Mouse (Mus musculus) ES-Bruce4 (cell line): ENCODE measurements around the gene Hgd. TPM values are rescaled to one million over a fixed set of nuclear protein-coding genes. Genes with fewer than 3 reads are reported as not detected.

Experiments used
- H3K27ac ChIP-seq: 2 replicates; pipeline ENCODE4 v1.5.1; 2012; ENCODE audit warnings: low read length, inconsistent platforms; ENCODE audit not compliant: insufficient read depth
- H3K27me3 ChIP-seq: 2 replicates; pipeline ENCODE4 v1.6.1; 2012; ENCODE audit warnings: mild to moderate bottlenecking, low read length, inconsistent platforms; ENCODE audit not compliant: control insufficient read depth, poor library complexity, insufficient read depth, severe bottlenecking
- H3K36me3 ChIP-seq: 2 replicates; pipeline ENCODE4 v1.6.1; 2012; ENCODE audit warnings: inconsistent platforms, mild to moderate bottlenecking, low read length, moderate library complexity; ENCODE audit not compliant: control insufficient read depth, poor library complexity, insufficient read depth, severe bottlenecking
- H3K4me1 ChIP-seq: one replicate; pipeline ENCODE4 v1.8.1; 2011; ENCODE audit warnings: low read length; ENCODE audit not compliant: control insufficient read depth, insufficient read depth
- H3K4me3 ChIP-seq: 2 replicates; pipeline ENCODE4 v1.5.1; 2011; ENCODE audit warnings: low read depth, mild to moderate bottlenecking, low read length
- H3K9ac ChIP-seq: 2 replicates; pipeline ENCODE4 v1.6.1; 2012; ENCODE audit warnings: low read depth, mild to moderate bottlenecking, inconsistent platforms; ENCODE audit not compliant: poor library complexity, severe bottlenecking
- H3K9me3 ChIP-seq: replicated peaks from 2 replicates; pipeline ENCODE4 v1.6.1; 2012; ENCODE audit warnings: mild to moderate bottlenecking, low read length, inconsistent platforms; ENCODE audit not compliant: control insufficient read depth, poor library complexity, insufficient read depth, severe bottlenecking
- CTCF ChIP-seq: IDR thresholded peaks from one replicate; pipeline ENCODE4 v1.8.1; 2011; ENCODE audit warnings: low read depth, low read length
- EP300 ChIP-seq: IDR thresholded peaks from 2 replicates; pipeline ENCODE4 v1.6.1; 2011; ENCODE audit warnings: low read depth, low read length; ENCODE audit not compliant: insufficient read depth
- POLR2A ChIP-seq: IDR thresholded peaks from one replicate; pipeline ENCODE4 v1.8.1; 2011; ENCODE audit warnings: low read length; ENCODE audit not compliant: insufficient read depth
- polyA plus RNA-seq: library from polyadenylated mRNA; stranded (reverse); fragments of >200 nt; gene quantifications from 2 replicates; pipeline ENCODE4 v1.2.4, GENCODE M21; 2011; ENCODE audit warnings: low read depth; ENCODE audit not compliant: missing spikeins, insufficient read depth, insufficient read length

Hgd gene
- polyA plus RNA-seq, 1 experiment, result not detected

DNA sequence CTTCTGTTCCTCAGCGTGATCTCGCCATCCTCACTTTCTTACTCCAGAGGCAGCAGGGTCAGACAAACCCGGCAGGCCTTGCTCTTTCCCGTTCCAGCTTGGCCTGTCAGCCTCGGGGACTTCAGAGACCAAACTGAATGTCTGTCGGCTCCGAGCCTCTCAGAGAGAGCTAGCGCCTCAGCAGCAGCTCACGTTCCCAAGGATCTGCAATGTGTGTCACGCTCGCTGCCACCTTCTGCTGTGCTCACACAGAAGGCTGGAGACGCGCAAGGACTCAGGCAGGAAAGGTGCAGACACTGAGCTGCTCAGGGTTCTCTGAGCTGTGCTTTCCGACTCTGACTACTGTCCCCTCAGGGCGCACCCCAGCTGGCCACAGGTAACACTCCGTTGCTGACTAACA lies 67.1 kb downstream of the Hgd start:
- no peaks in the 10 kb centered on the region for H3K27me3 ChIP-seq
- peaks cover 16% of the 10 kb centered on the region for H3K36me3 ChIP-seq
- H3K9ac ChIP-seq, result no peak overlapping the region
- peaks cover 1% of the 10 kb centered on the region for H3K4me1 ChIP-seq
- no peaks in the 10 kb centered on the region for H3K9me3 ChIP-seq
- no peak overlapping the region for H3K4me3 ChIP-seq
- H3K27ac ChIP-seq, result no peak overlapping the region
- no peak for TF ChIP-seq EP300
- TF ChIP-seq POLR2A, result no peak
- no peak for TF ChIP-seq CTCF

DNA sequence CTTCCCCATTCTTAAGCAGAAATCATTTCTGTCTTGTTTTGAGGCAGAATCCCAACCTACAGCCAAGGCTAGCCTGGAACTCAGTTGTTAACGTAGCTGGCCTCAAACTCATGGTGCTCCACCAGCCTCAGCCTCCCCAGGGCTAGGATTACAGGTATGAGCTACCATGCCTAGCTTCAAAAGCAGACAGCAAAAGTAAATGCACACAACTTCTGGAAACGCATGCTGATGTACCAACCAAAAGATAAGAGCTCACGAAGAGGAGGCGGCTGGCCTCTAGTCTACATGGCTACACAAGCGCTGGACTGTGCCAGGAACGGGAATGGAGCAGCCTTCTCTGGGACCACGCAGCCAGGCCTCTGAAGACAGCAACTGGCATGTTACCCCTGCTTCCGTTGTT lies 68.0 kb downstream of the Hgd start:
- TF ChIP-seq EP300 (no peak), POLR2A (no peak), CTCF (no peak)
- Histone ChIP-seq H3K36me3 (peaks cover 16% of the 10 kb centered on the region), H3K27ac (no peak overlapping the region), H3K9ac (no peak overlapping the region), H3K4me3 (no peak overlapping the region), H3K9me3 (no peaks in the 10 kb centered on the region), H3K4me1 (peaks cover 1% of the 10 kb centered on the region), H3K27me3 (no peaks in the 10 kb centered on the region)

DNA sequence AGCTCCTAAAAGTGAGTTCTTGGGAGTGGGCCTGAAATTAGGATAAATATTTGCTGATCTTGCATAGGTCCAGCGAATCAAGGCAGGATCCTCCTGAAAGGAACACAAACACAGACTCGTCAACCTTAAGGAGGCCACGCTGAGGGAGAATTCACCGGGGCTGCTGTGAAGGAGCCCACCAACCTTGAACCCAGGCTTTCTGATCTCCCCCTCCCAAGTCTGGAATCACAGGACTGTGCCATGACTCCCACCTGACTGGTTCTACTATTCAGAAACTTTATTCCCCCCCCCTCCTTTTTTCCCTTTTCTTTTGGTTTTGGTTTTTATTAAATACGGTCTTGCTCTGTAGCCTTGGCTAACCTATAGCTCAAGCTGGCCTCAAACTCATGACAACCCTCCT lies 69.1 kb downstream of the Hgd start:
- TF ChIP-seq EP300 (no peak), CTCF (no peak), POLR2A (no peak)
- H3K9me3 ChIP-seq, result no peaks in the 10 kb centered on the region
- no peak overlapping the region for H3K9ac ChIP-seq
- peaks cover 1% of the 10 kb centered on the region for H3K4me1 ChIP-seq
- H3K36me3 ChIP-seq, result peaks cover 16% of the 10 kb centered on the region
- H3K27me3 ChIP-seq, result no peaks in the 10 kb centered on the region
- H3K4me3 ChIP-seq, result no peak overlapping the region
- H3K27ac ChIP-seq, result no peak overlapping the region

DNA sequence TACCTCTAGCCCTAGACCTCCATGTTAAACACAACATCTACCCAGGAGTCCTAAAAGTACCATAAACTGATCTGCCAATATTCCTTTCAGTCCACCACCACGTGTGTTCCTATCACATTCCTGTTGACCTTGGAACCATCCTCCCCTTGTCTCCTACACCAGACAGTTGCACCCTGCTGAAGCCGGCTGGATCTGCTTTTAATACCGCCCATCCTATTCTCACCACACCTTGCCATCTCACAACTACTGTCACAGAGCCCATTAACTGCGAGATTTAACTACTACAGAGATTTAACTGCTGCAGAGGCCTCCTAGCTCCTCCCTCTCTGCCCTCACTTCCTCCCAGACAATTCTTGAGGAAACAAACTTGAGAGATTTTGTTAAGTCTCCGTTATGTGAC lies 71.5 kb downstream of the Hgd start:
- 0 out of 2 replicates have a peak overlapping the region, but pooled peaks have one; percentile 10 for H3K9ac ChIP-seq
- H3K36me3 ChIP-seq, result peaks cover 15% of the 10 kb centered on the region
- TF ChIP-seq POLR2A (no peak), EP300 (peak; percentile 45; the same call in 1 of the 2 replicates), CTCF (no peak)
- H3K4me3 ChIP-seq, result no peak overlapping the region
- H3K27me3 ChIP-seq, result no peaks in the 10 kb centered on the region
- H3K27ac ChIP-seq, result peak overlapping the region; percentile 70; the same call in 1 of the 2 replicates
- H3K4me1 ChIP-seq, result peaks cover 1% of the 10 kb centered on the region
- H3K9me3 ChIP-seq, result no peaks in the 10 kb centered on the region

DNA sequence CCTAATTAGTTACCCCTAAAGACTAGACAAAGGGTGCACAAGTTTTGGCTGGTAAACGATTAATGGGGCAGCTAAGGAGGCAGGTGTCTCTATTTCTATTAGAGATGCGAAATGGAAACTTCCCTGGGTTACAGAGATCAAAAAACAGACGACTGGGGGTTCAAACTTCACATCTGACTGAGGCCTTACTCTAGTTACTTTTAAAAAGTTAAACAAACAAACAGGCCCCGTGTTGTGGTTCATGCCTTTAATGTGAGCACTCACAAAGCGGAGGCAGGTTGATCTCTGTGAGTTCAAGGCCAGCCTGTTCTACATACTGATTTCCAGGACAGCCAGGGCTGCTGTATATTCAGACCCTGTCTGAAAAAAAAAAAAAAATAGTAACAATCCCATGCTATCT lies 72.7 kb downstream of the Hgd start:
- Histone ChIP-seq H3K4me1 (no peaks in the 10 kb centered on the region), H3K27me3 (no peaks in the 10 kb centered on the region), H3K4me3 (no peak overlapping the region), H3K36me3 (peaks cover 7% of the 10 kb centered on the region), H3K9me3 (no peaks in the 10 kb centered on the region), H3K27ac (no peak overlapping the region), H3K9ac (peak overlapping the region; percentile 91; the same call in 1 of the 2 replicates)
- TF ChIP-seq POLR2A (no peak), CTCF (no peak), EP300 (no peak)

DNA sequence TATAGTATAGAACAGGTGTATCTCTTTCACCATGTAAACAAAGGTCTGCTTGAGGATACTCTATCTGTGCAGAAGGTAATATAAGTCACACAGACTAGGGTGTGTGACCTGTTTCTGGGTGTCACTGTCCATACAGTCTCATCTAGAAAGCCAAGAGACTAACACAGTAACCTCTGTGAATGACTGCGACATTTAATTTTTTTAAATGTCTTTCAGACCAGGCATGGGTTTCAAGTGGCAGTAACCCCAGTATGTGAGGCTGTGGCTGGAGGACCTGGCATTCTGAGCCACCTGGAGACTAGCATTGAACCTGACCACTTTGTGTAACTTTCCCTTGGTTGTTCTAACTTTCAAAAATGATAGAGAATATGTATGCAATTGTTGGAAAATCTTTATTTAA lies 73.1 kb downstream of the Hgd start:
- Histone ChIP-seq H3K9me3 (no peaks in the 10 kb centered on the region), H3K4me1 (no peaks in the 10 kb centered on the region), H3K4me3 (peak overlapping the region; percentile 37; the same call in 1 of the 2 replicates), H3K27ac (no peak overlapping the region), H3K27me3 (no peaks in the 10 kb centered on the region), H3K36me3 (peaks cover 3% of the 10 kb centered on the region; the same call in 1 of the 2 replicates), H3K9ac (peak overlapping the region; percentile 91; the same call in 1 of the 2 replicates)
- TF ChIP-seq POLR2A (no peak), EP300 (no peak), CTCF (no peak)
